Mouse (Mus musculus) embryo, embryonic 10.5 days (tissue): ENCODE measurements at regions not wholly inside any gene's neighbourhood (a gene's known extent, or its start where the extent isn't known, plus 50 kb on each side); places are given as distances from the start of the nearest gene placed in this dataset.
A peak's percentile ranks its signal among the peaks of the same experiment; 100 is the strongest.

Source experiments
- DNase-seq: peaks from one replicate; pipeline ENCODE4 v3.0.0-alpha.2; 2015; ENCODE audit warnings: low spot score

GRCm38 (mm10) chr5:44416844-44417589, 190.6 kb upstream of the Tapt1 start:
- no peak for DNase-seq

GRCm38 (mm10) chr5:44414441-44414840, 188.0 kb upstream of the Tapt1 start:
- DNase-seq = no peak

GRCm38 (mm10) chr5:44403300-44403699, 176.9 kb upstream of the Tapt1 start:
- DNase-seq = no peak

GRCm38 (mm10) chr5:44400573-44401332, 174.3 kb upstream of the Tapt1 start:
- no peak for DNase-seq

GRCm38 (mm10) chr5:44387237-44387810, 160.9 kb upstream of the Tapt1 start:
- no peak for DNase-seq

GRCm38 (mm10) chr5:44386176-44386575, 159.8 kb upstream of the Tapt1 start:
- peak; percentile 59 for DNase-seq

- DNase-seq = no peak
Measured at GRCm38 (mm10) chr5:44383049-44383448, 156.6 kb upstream of the Tapt1 start.

GRCm38 (mm10) chr5:44370006-44370405, 143.6 kb upstream of the Tapt1 start:
- DNase-seq = peak; percentile 9

GRCm38 (mm10) chr5:44352324-44352723, 125.9 kb upstream of the Tapt1 start:
- no peak for DNase-seq

GRCm38 (mm10) chr5:44341457-44342014, 115.1 kb upstream of the Tapt1 start:
- no peak for DNase-seq

GRCm38 (mm10) chr5:44338662-44339061, 112.2 kb upstream of the Tapt1 start:
- DNase-seq = no peak

- DNase-seq = no peak
Measured at GRCm38 (mm10) chr5:44335756-44336155, 109.3 kb upstream of the Tapt1 start.

GRCm38 (mm10) chr5:44319626-44320025, 93.2 kb upstream of the Tapt1 start:
- DNase-seq = no peak

GRCm38 (mm10) chr5:44306769-44307557, 80.5 kb upstream of the Tapt1 start:
- DNase-seq = peak; percentile 28

- DNase-seq = peak; percentile 88
Measured at GRCm38 (mm10) chr5:44303886-44304855, 77.7 kb upstream of the Tapt1 start.

- DNase-seq = peak; percentile 93
Measured at GRCm38 (mm10) chr5:44284384-44284783, 58.0 kb upstream of the Tapt1 start.
